Comparison of ENCODE assay signal across 14 mouse cellular contexts in the genomic region with DNA sequence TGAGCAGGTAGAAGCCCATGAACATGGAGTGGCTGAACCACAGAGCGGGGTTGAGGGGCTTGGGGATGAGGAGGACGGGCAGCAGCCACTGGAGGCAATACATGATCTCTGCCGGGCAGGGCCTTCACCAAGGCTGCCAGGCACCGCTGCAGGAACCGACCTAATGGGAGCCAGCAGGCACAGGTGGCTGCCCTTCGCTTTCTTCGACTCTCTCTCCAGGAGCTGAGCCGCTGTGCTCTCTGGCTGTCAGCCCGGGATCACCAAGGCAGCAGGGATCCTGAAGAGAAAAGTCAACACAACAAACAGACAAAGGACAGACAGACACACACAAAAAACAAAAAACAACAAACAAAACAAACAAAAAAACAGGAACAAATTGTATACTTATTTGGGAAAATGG. TPM values are rescaled to one million over a fixed set of nuclear protein-coding genes. Genes with fewer than 3 reads are reported as not detected.
DNase-seq lines count a peak whose midpoint lies in the region; ATAC-seq and TF ChIP-seq lines count a peak whose summit lies in the region.
"Had no signal": no experiment of that assay in that cellular context is flagged by ENCODE, and none has a peak within 500 bp of the region (broad histone marks: within the 10 kb centered on the region; RNA-seq: fewer than 3 reads in every experiment).

No protein-coding gene starts in this region.

- no peaks in the 10 kb centered on the region for H3K36me3 ChIP-seq in liver, adult 2 months (ENCODE audit: control insufficient read depth, insufficient read depth, low read length)
- no peaks in the 10 kb centered on the region for H3K36me3 ChIP-seq in liver, postnatal 0 days (replicated peaks; ENCODE audit: insufficient read depth, low read length)
- peaks cover 16% of the 10 kb centered on the region for H3K36me3 ChIP-seq in midbrain, postnatal 0 days (ENCODE audit: insufficient read depth, low read length)

- WGBS in liver, adult 2 months = 49% methylated on average over 9 of the region's 9 CpGs
- 71% methylated on average over 9 of the region's 9 CpGs for WGBS in liver, postnatal 0 days (ENCODE audit: insufficient replicate concordance)
- 63% methylated on average over 9 of the region's 9 CpGs for WGBS in midbrain, postnatal 0 days

- no peaks in the 10 kb centered on the region for H3K27me3 ChIP-seq in liver, adult 2 months (ENCODE audit: control insufficient read depth, insufficient read depth, low read length)
- peaks cover 9% of the 10 kb centered on the region for H3K27me3 ChIP-seq in liver, postnatal 0 days (ENCODE audit: insufficient read depth, low read length)
- no peaks in the 10 kb centered on the region for H3K27me3 ChIP-seq in midbrain, postnatal 0 days (ENCODE audit: insufficient read depth, low read length)
- H3K27me3 ChIP-seq: neural tube, embryonic 12.5 days had no signal

- 0 out of 2 replicates have a peak, but pooled peaks cover 4% of the 10 kb centered on the region for H3K4me1 ChIP-seq in liver, adult 2 months (ENCODE audit: control insufficient read depth, insufficient read depth, low read length)
- H3K4me1 ChIP-seq in liver, postnatal 0 days (ENCODE audit: insufficient read depth) = 0 out of 2 replicates have a peak, but pooled peaks cover 4% of the 10 kb centered on the region
- H3K4me1 ChIP-seq in midbrain, postnatal 0 days (ENCODE audit: insufficient read depth, low read length) = no peaks in the 10 kb centered on the region

- no peak overlapping the region for H3K27ac ChIP-seq in liver, adult 2 months (replicated peaks; ENCODE audit: insufficient read depth, low read depth, low read length)
- H3K27ac ChIP-seq in liver, postnatal 0 days (ENCODE audit: low read depth) = no peak overlapping the region
- peak overlapping the region; percentile 57; the same call in 1 of the 2 replicates for H3K27ac ChIP-seq in midbrain, postnatal 0 days (ENCODE audit: low read depth, low read length)
- H3K27ac ChIP-seq: liver, embryonic 12.5 days; neural tube, embryonic 12.5 days had no signal

- peaks cover 3% of the 10 kb centered on the region for H3K9me3 ChIP-seq in liver, postnatal 0 days (ENCODE audit: low read length)
- 0 out of 2 replicates have a peak, but pooled peaks cover 6% of the 10 kb centered on the region for H3K9me3 ChIP-seq in midbrain, postnatal 0 days (ENCODE audit: low read length)

- peaks cover 35% of the 10 kb centered on the region for H3K79me2 ChIP-seq in liver, adult 2 months (ENCODE audit: control insufficient read depth, insufficient read depth, low read length)

- no peak for TF ChIP-seq EP300 in liver, postnatal 0 days (IDR thresholded peaks at IDR 0.05; ENCODE audit: low read depth)

- DNase-seq in cerebellum, postnatal 4 days (ENCODE audit: low spot score in 2 of 2) = no peak
- peak; percentile 65 for DNase-seq in liver, adult 2 months (ENCODE audit: extremely low read depth, low read depth, low spot score)
- DNase-seq in liver, postnatal 0 days = no peak
- peak; percentile 48 to 56 for DNase-seq in cerebellum, postnatal 36 days
- no peak for DNase-seq in midbrain, postnatal 0 days (ENCODE audit: low spot score)
- DNase-seq in layer of hippocampus, postnatal 25 days (ENCODE audit: extremely low spot score in 1 of 2, low spot score in 1 of 2) = no peak
- DNase-seq in spleen, postnatal 36 days (ENCODE audit: low spot score in 2 of 2) = no peak
- DNase-seq: kidney, adult 8-10 months; thymus, postnatal 4 days had no signal

- no peak for TF ChIP-seq POLR2A in liver, adult 2 months (IDR thresholded peaks at IDR 0.05; ENCODE audit: extremely low read depth, insufficient read depth, low read length)

- no peak overlapping the region for H3K9ac ChIP-seq in liver, adult 2 months (ENCODE audit: low read depth, low read length)
- H3K9ac ChIP-seq in liver, postnatal 0 days (replicated peaks) = no peak overlapping the region
- H3K9ac ChIP-seq in midbrain, postnatal 0 days (replicated peaks; ENCODE audit: low read length, poor library complexity, severe bottlenecking) = no peak overlapping the region
- H3K9ac ChIP-seq: hindbrain, embryonic 14.5 days; liver, embryonic 12.5 days; neural tube, embryonic 12.5 days had no signal

- peak; percentile 29; the same call in 1 of the 2 replicates for ATAC-seq in cerebellum, adult (ENCODE audit: insufficient number of reproducible peaks, low FRiP score, low TSS enrichment)
- no peak for ATAC-seq in liver, postnatal 0 days
- no peak for ATAC-seq in midbrain, postnatal 0 days (ENCODE audit: low FRiP score)
- ATAC-seq: liver, embryonic 12.5 days; lung, postnatal 0 days had no signal

- no peak for TF ChIP-seq CTCF in liver, adult 2 months (IDR thresholded peaks at IDR 0.05; ENCODE audit: low read depth, low read length)
- no peak for TF ChIP-seq CTCF in liver, postnatal 0 days (IDR thresholded peaks at IDR 0.05; ENCODE audit: low read depth)
- no peak for TF ChIP-seq CTCF in midbrain, postnatal 0 days (IDR thresholded peaks at IDR 0.05)

- H3K4me2 ChIP-seq in liver, postnatal 0 days (ENCODE audit: low read depth, low read length) = no peak overlapping the region
- H3K4me2 ChIP-seq in midbrain, postnatal 0 days (ENCODE audit: low read depth, low read length, poor library complexity, severe bottlenecking) = no peak overlapping the region
- H3K4me2 ChIP-seq: liver, embryonic 12.5 days; neural tube, embryonic 12.5 days had no signal

- no peak overlapping the region for H3K4me3 ChIP-seq in liver, adult 2 months (ENCODE audit: insufficient read depth, low read depth, low read length)
- H3K4me3 ChIP-seq in liver, postnatal 0 days (ENCODE audit: low read depth, low read length) = no peak overlapping the region
- H3K4me3 ChIP-seq in midbrain, postnatal 0 days (ENCODE audit: low read depth, low read length) = no peak overlapping the region
- H3K4me3 ChIP-seq: liver, embryonic 12.5 days; neural tube, embryonic 12.5 days had no signal

RNA-seq across cellular contexts. Expression of a gene that starts 1.8 kb away (rescaled TPM):
- total RNA-seq in liver, adult 2 months (2014; rRNA removed) = 0.34 TPM in 1 of 2 replicates, not detected in the other
- polyA plus RNA-seq in liver, adult 2 months (2012; rRNA removed) = 0.24 TPM in 1 of 2 replicates, not detected in the other
- polyA plus RNA-seq in liver, postnatal 0 days (2015; fragmentation: Nextera tagmentation; extraction: Ambion mirVana) = 6.2 and 6.6 TPM in 2 replicates
- total RNA-seq in midbrain, postnatal 0 days (2014; rRNA removed) = 7,900 and 8,478 TPM in 2 replicates
- polyA plus RNA-seq in midbrain, postnatal 0 days (2015; fragmentation: Nextera tagmentation; extraction: Ambion mirVana) = 8,374 and 8,478 TPM in 2 replicates
- 100 to 1,000 TPM; 534 to 747 TPM for total RNA-seq in layer of hippocampus, postnatal 25 days (2021)

RNA-seq across cellular contexts. Expression of a gene that starts 13.0 kb away (rescaled TPM):
- 14.1 and 16.3 TPM in 2 replicates for total RNA-seq in liver, adult 2 months (2014; rRNA removed)
- 33.1 and 37.9 TPM in 2 replicates for polyA plus RNA-seq in liver, adult 2 months (2012; rRNA removed)
- 12.5 and 13.3 TPM in 2 replicates for polyA plus RNA-seq in liver, postnatal 0 days (2015; fragmentation: Nextera tagmentation; extraction: Ambion mirVana)
- 307 and 309 TPM in 2 replicates for total RNA-seq in midbrain, postnatal 0 days (2014; rRNA removed)
- polyA plus RNA-seq in midbrain, postnatal 0 days (2015; fragmentation: Nextera tagmentation; extraction: Ambion mirVana) = 394 and 397 TPM in 2 replicates
- total RNA-seq in layer of hippocampus, postnatal 25 days (2021) = 100 to 1,000 TPM; 122 to 130 TPM

Comparison
In these comparisons a context has a peak if more than half of its experiments do, and no peak if none do; other contexts are left out.
1. DNase-seq: peak in liver, adult 2 months (single experiment) and cerebellum, postnatal 36 days (2 of 2); none in cerebellum, postnatal 4 days (0 of 2), liver, postnatal 0 days (single experiment), midbrain, postnatal 0 days (single experiment), layer of hippocampus, postnatal 25 days (0 of 2) and spleen, postnatal 36 days (0 of 2).
2. RNA of a gene that starts 1.8 kb away (total RNA-seq): 7,900 to 8,478 TPM in midbrain, postnatal 0 days and 534 to 747 TPM in layer of hippocampus, postnatal 25 days; 0.34 TPM in liver, adult 2 months; every median in the first group is over 100 times any median in the second.